Mouse (Mus musculus): ENCODE results near the gene Rgs14. TPM values are rescaled to one million over a fixed set of nuclear protein-coding genes. Genes with fewer than 3 reads are reported as not detected.

Rgs14 gene
- polyA plus RNA-seq, 1 experiment = 14.6 TPM

GRCm38 (mm10) chr13:55404853-55405782 lies 35.6 kb downstream of the Rgs14 start:
- Histone ChIP-seq H3K27ac (ENCODE audit: insufficient read depth, low read depth, low read length) (no peak overlapping the region), H3K36me3 (ENCODE audit: control insufficient read depth, insufficient read depth, low read length) (no peaks in the 10 kb centered on the region), H3K4me3 (ENCODE audit: low read depth, low read length) (no peak overlapping the region), H3K4me1 (ENCODE audit: control insufficient read depth, insufficient read depth, insufficient read length, low read length) (peaks cover 8% of the 10 kb centered on the region), H3K27me3 (ENCODE audit: control insufficient read depth, insufficient read depth, low read length) (no peaks in the 10 kb centered on the region)
- TF ChIP-seq CTCF (IDR thresholded peaks at IDR 0.05; ENCODE audit: extremely low read depth, insufficient read length, insufficient replicate concordance, low read depth, low read length) (peak; percentile 97), POLR2A (IDR thresholded peaks at IDR 0.05; ENCODE audit: low read depth, low read length) (no peak)
- 11% methylated on average over 11 of the region's 11 CpGs for WGBS

GRCm38 (mm10) chr13:55405783-55406390 lies 36.4 kb downstream of the Rgs14 start:
- Histone ChIP-seq H3K4me1 (ENCODE audit: control insufficient read depth, insufficient read depth, insufficient read length, low read length) (peaks cover 2% of the 10 kb centered on the region), H3K4me3 (ENCODE audit: low read depth, low read length) (no peak overlapping the region), H3K27me3 (ENCODE audit: control insufficient read depth, insufficient read depth, low read length) (no peaks in the 10 kb centered on the region), H3K27ac (ENCODE audit: insufficient read depth, low read depth, low read length) (no peak overlapping the region), H3K36me3 (ENCODE audit: control insufficient read depth, insufficient read depth, low read length) (no peaks in the 10 kb centered on the region)
- WGBS = 62% methylated on average over 13 of the region's 13 CpGs
- TF ChIP-seq POLR2A (IDR thresholded peaks at IDR 0.05; ENCODE audit: low read depth, low read length) (no peak), CTCF (IDR thresholded peaks at IDR 0.05; ENCODE audit: extremely low read depth, insufficient read length, insufficient replicate concordance, low read depth, low read length) (no peak)

GRCm38 (mm10) chr13:55407341-55407740 lies 37.8 kb downstream of the Rgs14 start:
- H3K36me3 ChIP-seq (ENCODE audit: control insufficient read depth, insufficient read depth, low read length) = no peaks in the 10 kb centered on the region
- H3K4me1 ChIP-seq (ENCODE audit: control insufficient read depth, insufficient read depth, insufficient read length, low read length) = peaks cover 2% of the 10 kb centered on the region; the same call in 1 of the 2 replicates
- H3K27ac ChIP-seq (ENCODE audit: insufficient read depth, low read depth, low read length) = no peak overlapping the region
- no peaks in the 10 kb centered on the region for H3K27me3 ChIP-seq (ENCODE audit: control insufficient read depth, insufficient read depth, low read length)
- 42% methylated on average over 4 of the region's 4 CpGs for WGBS
- no peak overlapping the region for H3K4me3 ChIP-seq (ENCODE audit: low read depth, low read length)
- TF ChIP-seq POLR2A (IDR thresholded peaks at IDR 0.05; ENCODE audit: low read depth, low read length) = no peak
- no peak for TF ChIP-seq CTCF (IDR thresholded peaks at IDR 0.05; ENCODE audit: extremely low read depth, insufficient read length, insufficient replicate concordance, low read depth, low read length)

- Histone ChIP-seq H3K4me1 (ENCODE audit: control insufficient read depth, insufficient read depth, insufficient read length, low read length) (peaks cover 2% of the 10 kb centered on the region), H3K27ac (ENCODE audit: insufficient read depth, low read depth, low read length) (no peak overlapping the region), H3K27me3 (ENCODE audit: control insufficient read depth, insufficient read depth, low read length) (no peaks in the 10 kb centered on the region), H3K4me3 (ENCODE audit: low read depth, low read length) (no peak overlapping the region), H3K36me3 (ENCODE audit: control insufficient read depth, insufficient read depth, low read length) (no peaks in the 10 kb centered on the region)
- TF ChIP-seq POLR2A (IDR thresholded peaks at IDR 0.05; ENCODE audit: low read depth, low read length) (no peak), CTCF (IDR thresholded peaks at IDR 0.05; ENCODE audit: extremely low read depth, insufficient read length, insufficient replicate concordance, low read depth, low read length) (no peak)
- 83% methylated on average over 19 of the region's 19 CpGs for WGBS
Measured at GRCm38 (mm10) chr13:55408546-55409120, 39.1 kb downstream of the Rgs14 start.

- WGBS = 67% methylated on average over 7 of the region's 7 CpGs
- peaks cover 6% of the 10 kb centered on the region for H3K4me1 ChIP-seq (ENCODE audit: control insufficient read depth, insufficient read depth, insufficient read length, low read length)
- no peaks in the 10 kb centered on the region for H3K36me3 ChIP-seq (ENCODE audit: control insufficient read depth, insufficient read depth, low read length)
- H3K27me3 ChIP-seq (ENCODE audit: control insufficient read depth, insufficient read depth, low read length) = 0 out of 2 replicates have a peak, but pooled peaks cover 4% of the 10 kb centered on the region
- H3K27ac ChIP-seq (ENCODE audit: insufficient read depth, low read depth, low read length) = no peak overlapping the region
- H3K4me3 ChIP-seq (ENCODE audit: low read depth, low read length) = no peak overlapping the region
- no peak for TF ChIP-seq CTCF (IDR thresholded peaks at IDR 0.05; ENCODE audit: extremely low read depth, insufficient read length, insufficient replicate concordance, low read depth, low read length)
- no peak for TF ChIP-seq POLR2A (IDR thresholded peaks at IDR 0.05; ENCODE audit: low read depth, low read length)
Measured at GRCm38 (mm10) chr13:55411826-55412225, 42.3 kb downstream of the Rgs14 start.

GRCm38 (mm10) chr13:55412643-55413307 lies 43.2 kb downstream of the Rgs14 start:
- H3K36me3 ChIP-seq (ENCODE audit: control insufficient read depth, insufficient read depth, low read length) = no peaks in the 10 kb centered on the region
- no peak overlapping the region for H3K27ac ChIP-seq (ENCODE audit: insufficient read depth, low read depth, low read length)
- 0 out of 2 replicates have a peak, but pooled peaks cover 4% of the 10 kb centered on the region for H3K27me3 ChIP-seq (ENCODE audit: control insufficient read depth, insufficient read depth, low read length)
- WGBS = 79% methylated on average over 13 of the region's 13 CpGs
- peaks cover 4% of the 10 kb centered on the region for H3K4me1 ChIP-seq (ENCODE audit: control insufficient read depth, insufficient read depth, insufficient read length, low read length)
- TF ChIP-seq POLR2A (IDR thresholded peaks at IDR 0.05; ENCODE audit: low read depth, low read length) (no peak), CTCF (IDR thresholded peaks at IDR 0.05; ENCODE audit: extremely low read depth, insufficient read length, insufficient replicate concordance, low read depth, low read length) (no peak)
- H3K4me3 ChIP-seq (ENCODE audit: low read depth, low read length) = no peak overlapping the region
